Mouse (Mus musculus) neural tube, embryonic 11.5 days (tissue): ENCODE measurements around the gene Trim27. TPM values are rescaled to one million over a fixed set of nuclear protein-coding genes. Genes with fewer than 3 reads are reported as not detected.

Source experiments
- ATAC-seq: fragments of 200-750 bp; cut with Nextera tagmentation; 2 replicates; pipeline ENCODE4 v1.8.0; 2017; ENCODE audit warnings: moderate number of reproducible peaks, mild to moderate bottlenecking, moderate TSS enrichment, moderate library complexity; ENCODE audit not compliant: insufficient read depth, low FRiP score, low TSS enrichment
- DNase-seq: peaks from one replicate; pipeline ENCODE4 v3.0.0-alpha.2; 2015; ENCODE audit warnings: low spot score
- H3K27ac ChIP-seq: fragments of 300-500 bp; sonication (generic); 2 replicates; pipeline ENCODE4 v1.5.1; 2014; ENCODE audit warnings: low read depth, mild to moderate bottlenecking, low read length
- H3K27me3 ChIP-seq: fragments of 300-500 bp; sonication (generic); 2 replicates; pipeline ENCODE4 v1.6.1; 2014; ENCODE audit warnings: mild to moderate bottlenecking, low read length, mixed read lengths; ENCODE audit not compliant: control insufficient read depth, insufficient read depth
- H3K36me3 ChIP-seq: fragments of 300-500 bp; sonication (generic); 2 replicates; pipeline ENCODE4 v1.6.1; 2014; ENCODE audit warnings: mild to moderate bottlenecking, low read length, moderate library complexity, mixed read lengths; ENCODE audit not compliant: control insufficient read depth, insufficient read depth
- H3K4me1 ChIP-seq: fragments of 300-500 bp; sonication (generic); 2 replicates; pipeline ENCODE4 v1.6.1; 2014; ENCODE audit warnings: low read length, mixed read lengths; ENCODE audit not compliant: control insufficient read depth, insufficient read depth
- H3K4me2 ChIP-seq: fragments of 300-500 bp; sonication (generic); 2 replicates; pipeline ENCODE4 v1.6.1; 2014; ENCODE audit warnings: low read depth, mild to moderate bottlenecking, moderate library complexity
- H3K4me3 ChIP-seq: fragments of 300-500 bp; sonication (generic); 2 replicates; pipeline ENCODE4 v1.5.1; 2014; ENCODE audit warnings: low read depth, low read length
- H3K9ac ChIP-seq: fragments of 300-500 bp; sonication (generic); 2 replicates; pipeline ENCODE4 v1.6.1; 2014; ENCODE audit warnings: mild to moderate bottlenecking, low read length
- H3K9me3 ChIP-seq: fragments of 300-500 bp; sonication (generic); 2 replicates; pipeline ENCODE4 v1.6.1; 2016; ENCODE audit warnings: low read length; ENCODE audit not compliant: control insufficient read depth
- WGBS: fragments of 180-500 bp; shearing (Covaris S2); extraction: QIAGEN DNeasy Blood & Tissue Kit; methylation state at CpG from one replicate; pipeline ENCODE4 v1.1.7; 2014; 5-methylcytosine and 5-hydroxymethylcytosine counted together
- polyA plus RNA-seq: library from polyadenylated mRNA; unstranded; fragments of >200 nt; fragmentation: Nextera tagmentation; extraction: Ambion mirVana; gene quantifications from 2 replicates; pipeline ENCODE4 v1.2.1, GENCODE M21; 2014

Trim27 gene
- polyA plus RNA-seq, 1 experiment from 2014 or later, result 160 TPM

GRCm38 (mm10) chr13:21240788-21241187 lies 61.5 kb downstream of the Trim27 start:
- Histone ChIP-seq H3K4me1 (no peaks in the 10 kb centered on the region), H3K9ac (no peak overlapping the region), H3K36me3 (no peaks in the 10 kb centered on the region), H3K4me2 (no peak overlapping the region), H3K9me3 (no peaks in the 10 kb centered on the region), H3K4me3 (no peak overlapping the region), H3K27ac (no peak overlapping the region), H3K27me3 (peaks cover 3% of the 10 kb centered on the region; the same call in 1 of the 2 replicates)
- DNase-seq (peak; percentile 47), ATAC-seq (no peak)
- WGBS, result 11% methylated on average over 7 of the region's 7 CpGs

GRCm38 (mm10) chr13:21242408-21243125 lies 63.3 kb downstream of the Trim27 start:
- 4% methylated on average over 16 of the region's 16 CpGs for WGBS
- ATAC-seq (no peak), DNase-seq (no peak)
- Histone ChIP-seq H3K27me3 (peaks cover 3% of the 10 kb centered on the region; the same call in 1 of the 2 replicates), H3K9me3 (no peaks in the 10 kb centered on the region), H3K4me2 (peak overlapping the region; percentile 29), H3K4me1 (no peaks in the 10 kb centered on the region), H3K4me3 (peak overlapping the region; percentile 18), H3K9ac (no peak overlapping the region), H3K36me3 (no peaks in the 10 kb centered on the region), H3K27ac (no peak overlapping the region)

GRCm38 (mm10) chr13:21243196-21243595 lies 64.0 kb downstream of the Trim27 start:
- Histone ChIP-seq H3K27ac (no peak overlapping the region), H3K36me3 (no peaks in the 10 kb centered on the region), H3K4me2 (peak overlapping the region; percentile 29), H3K27me3 (peaks cover 3% of the 10 kb centered on the region; the same call in 1 of the 2 replicates), H3K4me3 (peak overlapping the region; percentile 18), H3K9me3 (no peaks in the 10 kb centered on the region), H3K4me1 (no peaks in the 10 kb centered on the region), H3K9ac (no peak overlapping the region)
- no peak for ATAC-seq
- DNase-seq, result no peak
- 18% methylated on average over 13 of the region's 13 CpGs for WGBS

- Histone ChIP-seq H3K9ac (no peak overlapping the region), H3K4me3 (no peak overlapping the region), H3K36me3 (no peaks in the 10 kb centered on the region), H3K27ac (no peak overlapping the region), H3K27me3 (peaks cover 3% of the 10 kb centered on the region; the same call in 1 of the 2 replicates), H3K9me3 (no peaks in the 10 kb centered on the region), H3K4me1 (no peaks in the 10 kb centered on the region), H3K4me2 (no peak overlapping the region)
- DNase-seq (no peak), ATAC-seq (no peak)
- WGBS, result 75% methylated on average over 5 of the region's 5 CpGs
Measured at GRCm38 (mm10) chr13:21244089-21244488, 64.8 kb downstream of the Trim27 start.

Other genes with a start within 250 kb of the Trim27 start
- not detected in 2 replicates for gene Olfr1370, start 104.5 kb upstream of the Trim27 start, polyA plus RNA-seq
- gene Olfr1369-ps1, start 68.0 kb upstream of the Trim27 start, polyA plus RNA-seq, result not detected in 2 replicates
- not detected in 2 replicates for gene Olfr263, start 49.8 kb upstream of the Trim27 start, polyA plus RNA-seq
- not detected in 2 replicates for gene Olfr1368, start 33.6 kb upstream of the Trim27 start, polyA plus RNA-seq
- not detected in 2 replicates for gene Gpx5, start 113.3 kb downstream of the Trim27 start, polyA plus RNA-seq
- gene Gpx6, start 132.7 kb downstream of the Trim27 start, polyA plus RNA-seq, result 0.30 TPM in 1 of 2 replicates, not detected in the other
- not detected in 2 replicates for gene Olfr1367, start 167.5 kb downstream of the Trim27 start, polyA plus RNA-seq
- 14.8 and 19.6 TPM in 2 replicates for gene Zscan12, start 183.4 kb downstream of the Trim27 start, polyA plus RNA-seq
- gene Zkscan3, start 223.3 kb downstream of the Trim27 start, polyA plus RNA-seq, result 79.8 and 84.7 TPM in 2 replicates